Mouse (Mus musculus) thymus, adult 2 months (tissue): ENCODE measurements around the gene Lhfpl2. TPM values are rescaled to one million over a fixed set of nuclear protein-coding genes. Genes with fewer than 3 reads are reported as not detected.

Experiments
- DNase-seq: peaks from one replicate; pipeline ENCODE4 v3.0.0; 2021
- H3K27ac ChIP-seq: fragments of 200-500 bp; 2 replicates; pipeline ENCODE4 v1.5.1; 2012; ENCODE audit warnings: low read length, control low read depth; ENCODE audit not compliant: control insufficient read depth, insufficient read depth
- H3K27me3 ChIP-seq: fragments of 200-500 bp; 2 replicates; pipeline ENCODE4 v1.6.1; 2012; ENCODE audit warnings: mild to moderate bottlenecking, low read length, moderate library complexity, mixed read lengths; ENCODE audit not compliant: control insufficient read depth, insufficient read depth
- H3K36me3 ChIP-seq: fragments of 200-500 bp; 2 replicates; pipeline ENCODE4 v1.6.1; 2012; ENCODE audit warnings: mild to moderate bottlenecking, low read length, moderate library complexity; ENCODE audit not compliant: control insufficient read depth, insufficient read depth
- H3K4me1 ChIP-seq: fragments of 200-500 bp; replicated peaks from 2 replicates; pipeline ENCODE4 v1.6.1; 2012; ENCODE audit warnings: low read length; ENCODE audit not compliant: control insufficient read depth, insufficient read depth
- H3K4me3 ChIP-seq: fragments of 200-500 bp; 2 replicates; pipeline ENCODE4 v1.5.1; 2012; ENCODE audit warnings: mild to moderate bottlenecking, low read length, control low read depth, moderate library complexity; ENCODE audit not compliant: control insufficient read depth, insufficient read depth
- CTCF ChIP-seq: fragments of 200-500 bp; IDR thresholded peaks from 2 replicates; pipeline ENCODE4 v1.5.1; 2012; ENCODE audit warnings: mild to moderate bottlenecking, control low read depth, low read length, moderate library complexity, borderline replicate concordance; ENCODE audit not compliant: control insufficient read depth, poor library complexity, insufficient read depth; ENCODE audit errors: extremely low read depth
- POLR2A ChIP-seq: fragments of 200-500 bp; IDR thresholded peaks from 2 replicates; pipeline ENCODE4 v1.6.1; 2012; ENCODE audit warnings: mild to moderate bottlenecking, low read length, control low read depth, moderate library complexity; ENCODE audit not compliant: control insufficient read depth, poor library complexity, insufficient read depth; ENCODE audit errors: extremely low read depth
- WGBS: fragments of 180-500 bp; shearing (Covaris S2); methylation state at CpG from one replicate; pipeline ENCODE4 v1.1.7; 2018; 5-methylcytosine and 5-hydroxymethylcytosine counted together
- polyA plus RNA-seq: library from polyadenylated mRNA; depleted of rRNA; stranded (reverse); fragments of >200 nt; gene quantifications from 2 replicates; pipeline ENCODE4 v1.2.3, GENCODE M21; 2012

Lhfpl2 gene
- polyA plus RNA-seq, 1 experiment = 6.6 TPM

GRCm38 (mm10) chr13:94084220-94085126 is 26.9 kb downstream of the Lhfpl2 start:
- TF ChIP-seq CTCF (no peak), POLR2A (no peak)
- no peaks in the 10 kb centered on the region for H3K27me3 ChIP-seq
- no peak for DNase-seq
- no peaks in the 10 kb centered on the region for H3K36me3 ChIP-seq
- no peak overlapping the region for H3K27ac ChIP-seq
- H3K4me1 ChIP-seq = no peaks in the 10 kb centered on the region
- WGBS = 94% methylated on average over 15 of the region's 15 CpGs
- no peak overlapping the region for H3K4me3 ChIP-seq

GRCm38 (mm10) chr13:94086090-94086808 is 28.7 kb downstream of the Lhfpl2 start:
- WGBS = 72% methylated on average over 12 of the region's 12 CpGs
- no peak for TF ChIP-seq CTCF
- TF ChIP-seq POLR2A = no peak
- H3K4me1 ChIP-seq = no peaks in the 10 kb centered on the region

GRCm38 (mm10) chr13:94087061-94087460 is 29.5 kb downstream of the Lhfpl2 start:
- no peak for TF ChIP-seq POLR2A
- no peak for TF ChIP-seq CTCF
- DNase-seq = no peak
- Histone ChIP-seq H3K36me3 (no peaks in the 10 kb centered on the region), H3K27me3 (no peaks in the 10 kb centered on the region), H3K27ac (no peak overlapping the region), H3K4me3 (no peak overlapping the region), H3K4me1 (no peaks in the 10 kb centered on the region)
- WGBS = 95% methylated on average over 9 of the region's 9 CpGs

More at GRCm38 (mm10) chr13:94086090-94086808, 28.7 kb downstream of the Lhfpl2 start:
- no peak overlapping the region for H3K27ac ChIP-seq
- H3K36me3 ChIP-seq = no peaks in the 10 kb centered on the region
- H3K4me3 ChIP-seq = no peak overlapping the region
- no peaks in the 10 kb centered on the region for H3K27me3 ChIP-seq
- DNase-seq = no peak

GRCm38 (mm10) chr13:94088788-94089187 is 31.2 kb downstream of the Lhfpl2 start:
- TF ChIP-seq CTCF = no peak
- no peak for TF ChIP-seq POLR2A
- Histone ChIP-seq H3K4me1 (no peaks in the 10 kb centered on the region), H3K36me3 (no peaks in the 10 kb centered on the region), H3K4me3 (no peak overlapping the region), H3K27ac (no peak overlapping the region), H3K27me3 (no peaks in the 10 kb centered on the region)
- DNase-seq = no peak
- WGBS = 95% methylated on average over 9 of the region's 9 CpGs

GRCm38 (mm10) chr13:94089286-94089685 is 31.7 kb downstream of the Lhfpl2 start:
- Histone ChIP-seq H3K27ac (no peak overlapping the region), H3K27me3 (no peaks in the 10 kb centered on the region), H3K36me3 (no peaks in the 10 kb centered on the region), H3K4me1 (no peaks in the 10 kb centered on the region), H3K4me3 (no peak overlapping the region)
- DNase-seq = no peak
- 94% methylated on average over 9 of the region's 9 CpGs for WGBS
- no peak for TF ChIP-seq CTCF
- TF ChIP-seq POLR2A = no peak

- Histone ChIP-seq H3K27me3 (no peaks in the 10 kb centered on the region), H3K27ac (no peak overlapping the region), H3K4me3 (no peak overlapping the region), H3K4me1 (no peaks in the 10 kb centered on the region), H3K36me3 (no peaks in the 10 kb centered on the region)
- WGBS = 78% methylated on average over 2 of the region's 2 CpGs
- no peak for DNase-seq
- TF ChIP-seq CTCF = no peak
- no peak for TF ChIP-seq POLR2A
Measured at GRCm38 (mm10) chr13:94091366-94091765, 33.8 kb downstream of the Lhfpl2 start.

GRCm38 (mm10) chr13:94094176-94094575 is 36.6 kb downstream of the Lhfpl2 start:
- DNase-seq = no peak
- no peak for TF ChIP-seq CTCF
- no peak for TF ChIP-seq POLR2A
- WGBS = 91% methylated on average over 4 of the region's 4 CpGs
- Histone ChIP-seq H3K27ac (no peak overlapping the region), H3K27me3 (no peaks in the 10 kb centered on the region), H3K4me3 (no peak overlapping the region), H3K4me1 (no peaks in the 10 kb centered on the region), H3K36me3 (no peaks in the 10 kb centered on the region)
